Mouse (Mus musculus) thymus, postnatal 0 days (tissue): ENCODE measurements around the gene Cox17. TPM values are rescaled to one million over a fixed set of nuclear protein-coding genes. Genes with fewer than 3 reads are reported as not detected.
A peak's percentile ranks its signal among the peaks of the same experiment; 100 is the strongest.

ENCODE experiments used
- DNase-seq: peaks from one replicate; pipeline ENCODE4 v3.0.0-alpha.2; 2015; ENCODE audit warnings: low spot score
- polyA plus RNA-seq: library from polyadenylated mRNA; unstranded; fragments of >200 nt; fragmentation: Nextera tagmentation; extraction: Ambion mirVana; gene quantifications from 2 replicates; pipeline ENCODE4 v1.2.1, GENCODE M21; 2015

The Cox17 gene
- polyA plus RNA-seq, 1 experiment from 2014 or later, result 322 TPM

DNA sequence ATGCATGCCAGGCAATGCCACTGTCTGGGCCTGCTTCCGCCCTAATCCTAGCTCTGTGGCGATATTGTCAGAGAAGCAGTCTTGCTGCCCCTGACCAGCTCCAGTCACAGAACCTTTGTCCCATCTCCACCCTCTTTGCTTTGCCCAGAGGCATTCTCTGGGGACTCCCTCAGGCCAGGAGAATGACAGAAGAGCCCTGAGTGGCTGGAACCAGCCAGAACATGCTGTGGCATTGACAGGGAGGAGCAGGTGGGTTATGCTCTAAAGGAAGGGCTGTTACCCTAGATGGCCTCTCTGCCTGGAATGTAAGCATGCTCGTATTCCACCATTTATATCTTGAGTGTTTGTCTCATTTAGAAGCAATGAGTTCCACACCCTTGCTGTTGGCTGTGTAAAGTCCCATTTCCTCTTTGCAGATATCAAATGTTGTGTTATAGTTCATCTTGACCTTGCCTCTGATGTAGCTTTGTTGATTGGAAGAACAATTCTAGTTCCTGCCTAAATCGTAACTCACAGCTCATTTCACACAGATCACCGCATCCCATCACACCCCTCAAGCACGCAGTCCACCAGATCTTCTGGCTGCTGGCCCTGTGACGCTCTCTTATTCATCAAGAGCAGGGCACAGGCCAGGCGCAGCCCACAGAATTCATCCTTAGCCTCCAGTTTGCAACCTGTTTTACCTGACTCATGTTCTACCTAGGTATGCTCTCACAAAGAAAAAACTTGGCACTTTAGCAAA is 24.0 kb downstream of the Cox17 start:
- DNase-seq, result no peak

DNA sequence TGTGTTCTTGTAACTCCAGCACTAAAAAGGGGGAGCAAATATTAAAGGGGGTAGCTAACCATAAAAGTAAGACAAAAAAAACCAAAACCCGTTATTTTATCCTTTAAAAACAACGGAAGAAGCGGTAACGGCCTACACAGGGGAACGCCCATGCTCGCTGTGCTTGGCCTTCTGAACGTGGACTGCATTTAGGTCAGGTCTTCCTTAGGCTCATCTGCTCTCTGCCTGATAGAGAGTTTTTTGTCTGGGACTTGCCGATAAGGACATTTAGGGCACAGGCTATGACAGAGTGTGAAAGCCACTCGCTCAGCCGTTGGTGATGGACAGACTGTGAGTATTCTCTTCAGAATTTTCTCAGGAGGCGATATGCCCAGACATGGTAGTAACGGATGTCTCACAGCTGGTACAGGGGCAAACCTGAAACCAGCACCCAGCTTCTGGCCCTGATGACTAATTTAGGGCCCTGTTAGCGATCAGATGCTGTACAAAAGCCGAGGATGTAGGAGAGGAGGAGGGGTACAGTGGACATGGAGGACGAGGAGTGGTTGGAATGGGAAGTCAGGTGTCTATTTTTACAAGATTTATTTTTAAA is 25.0 kb downstream of the Cox17 start:
- no peak for DNase-seq

DNA sequence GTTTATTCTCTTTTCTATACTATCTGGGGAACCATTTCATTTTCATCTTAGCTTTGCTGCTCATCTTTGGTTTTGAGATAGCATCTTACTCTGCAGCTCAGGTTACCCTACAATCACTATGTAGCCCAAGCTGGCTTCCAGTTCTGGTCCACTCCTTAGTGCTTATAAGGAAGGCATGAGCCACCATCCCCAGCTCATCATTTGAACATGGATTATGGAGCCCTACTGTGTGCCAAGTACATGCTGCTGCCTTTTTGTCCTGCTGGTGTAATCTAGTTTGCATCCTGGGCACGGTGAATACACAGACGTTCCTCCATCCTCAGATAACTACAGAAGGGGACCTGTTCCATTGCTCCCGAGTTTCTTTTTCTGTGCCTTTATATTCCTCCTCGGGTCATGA is 26.1 kb downstream of the Cox17 start:
- DNase-seq, result no peak

DNA sequence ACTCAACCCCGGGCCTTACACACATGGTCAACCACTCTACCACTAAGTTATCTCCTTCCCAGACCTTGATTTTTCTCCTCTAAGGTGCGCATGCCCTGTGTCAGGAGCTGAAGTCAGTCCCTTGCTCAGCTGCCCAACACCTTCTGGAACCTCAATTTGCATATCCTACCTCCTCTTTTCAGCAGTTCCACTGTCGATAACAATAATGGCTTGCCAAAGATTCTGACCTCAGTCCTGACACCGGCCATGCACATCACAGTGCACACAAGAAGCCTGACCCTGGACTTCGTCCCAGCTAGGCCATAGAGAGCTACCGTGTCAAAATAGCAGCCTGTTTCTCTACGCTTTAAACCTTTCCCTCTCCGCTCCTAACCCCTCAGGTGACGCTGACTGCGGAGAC is 26.6 kb downstream of the Cox17 start:
- DNase-seq, result no peak

DNA sequence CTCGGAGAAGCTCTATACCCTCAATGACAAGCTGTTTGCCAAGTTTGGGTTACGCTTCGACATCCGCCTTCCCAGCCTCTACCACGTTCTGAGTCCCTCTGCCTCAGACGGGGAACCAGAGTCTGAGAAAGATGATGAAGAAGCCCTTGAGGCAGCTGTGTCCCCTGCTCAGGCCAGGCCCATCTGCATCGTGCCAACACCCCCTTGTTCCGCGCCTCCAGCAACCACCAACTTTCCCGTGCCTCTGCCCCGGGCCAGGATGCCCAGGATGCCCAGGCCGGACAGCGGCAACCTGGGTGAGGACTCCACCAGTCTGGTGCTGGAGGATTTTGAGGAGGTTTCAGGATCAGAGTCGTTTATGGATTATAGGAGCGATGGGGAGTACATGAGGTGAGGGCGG is 27.1 kb downstream of the Cox17 start:
- DNase-seq, result no peak

DNA sequence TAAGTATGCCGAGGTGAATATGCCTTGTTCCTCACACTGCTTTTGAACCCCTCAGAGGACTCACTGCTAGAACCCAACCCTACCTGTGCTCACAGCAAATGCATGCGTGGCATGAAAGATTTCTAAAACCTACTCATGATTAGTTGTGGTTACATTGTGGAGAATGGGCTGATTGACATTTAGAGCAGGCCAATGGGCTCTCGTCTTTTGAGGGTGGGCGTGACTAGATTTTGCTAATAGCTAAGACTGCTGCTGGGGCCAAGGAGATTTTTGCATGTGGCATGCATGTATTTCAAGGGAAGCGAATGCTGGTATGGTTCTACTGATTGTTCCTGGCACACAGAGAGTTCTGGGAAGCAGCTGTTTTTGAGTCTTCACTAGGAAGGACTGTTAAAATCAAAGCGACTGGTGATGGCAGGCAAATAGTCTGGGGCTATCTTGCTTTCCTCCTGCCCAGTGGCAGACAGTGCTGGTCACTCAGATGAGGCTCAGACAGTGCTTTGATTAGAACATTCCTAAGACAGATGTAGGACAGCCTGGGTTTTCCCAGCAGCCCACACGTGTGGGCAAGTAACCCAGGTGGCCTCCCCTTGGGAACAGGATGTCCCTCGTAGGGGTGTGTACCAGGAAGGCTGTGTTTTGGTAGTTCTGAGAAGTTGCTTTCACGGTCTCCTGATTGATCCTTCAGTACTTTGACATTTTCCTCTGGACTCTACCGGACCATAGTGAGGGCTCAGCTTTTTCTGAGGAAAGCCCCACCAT is 27.8 kb downstream of the Cox17 start:
- DNase-seq, result no peak

DNA sequence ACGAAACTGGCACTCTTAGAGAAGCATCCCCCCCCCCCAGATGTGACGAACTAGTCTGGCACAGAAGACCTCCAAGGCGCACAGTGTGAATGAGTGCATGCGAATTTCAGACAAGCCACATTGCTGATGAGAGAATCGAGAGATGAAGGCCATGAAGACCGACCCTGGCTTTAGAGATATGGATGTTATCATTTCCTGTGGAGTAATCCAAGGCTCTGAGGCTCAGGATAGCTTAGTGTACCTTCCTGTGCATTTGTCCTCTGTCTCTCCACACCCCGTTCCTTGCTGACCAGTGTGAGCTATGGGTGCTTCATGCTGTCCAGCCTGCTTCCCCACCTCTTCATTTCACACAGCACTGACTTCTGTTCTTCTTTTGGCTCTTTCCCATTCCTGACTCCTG is 28.4 kb downstream of the Cox17 start:
- DNase-seq, result no peak

DNA sequence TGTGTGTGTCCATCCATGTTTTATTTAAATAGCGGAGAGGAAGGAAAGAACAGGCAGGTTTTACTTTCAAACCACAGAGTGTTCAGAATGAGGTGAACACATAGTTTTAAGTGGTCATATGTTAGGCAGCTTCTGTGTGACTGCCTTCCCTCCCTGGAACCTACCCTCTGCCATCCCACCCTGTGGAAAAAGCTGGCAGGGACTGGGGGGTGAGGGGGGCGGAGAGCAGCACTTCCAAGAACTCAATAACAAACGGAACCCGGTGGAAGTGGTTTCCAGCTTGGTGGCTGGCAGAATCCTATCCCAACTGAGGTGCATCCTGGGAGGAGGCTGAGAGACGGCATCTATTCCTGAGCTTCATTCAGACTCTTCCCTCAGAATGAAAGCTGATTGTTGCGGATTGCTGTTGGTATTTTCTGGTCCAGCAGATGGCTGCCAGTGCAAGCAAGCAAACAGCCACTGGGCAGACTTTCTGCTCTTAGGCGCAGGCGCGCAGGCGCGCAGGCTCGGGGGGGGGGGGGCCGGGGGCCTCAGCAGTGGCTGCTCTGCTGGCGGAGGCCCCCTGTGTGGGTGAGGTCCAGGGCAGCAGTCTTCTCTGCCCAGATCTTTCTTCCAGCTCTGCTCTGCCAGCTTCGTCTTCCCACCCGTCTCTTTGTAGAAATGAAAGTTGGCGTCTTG is 29.5 kb downstream of the Cox17 start:
- peak; percentile 62 for DNase-seq

DNA sequence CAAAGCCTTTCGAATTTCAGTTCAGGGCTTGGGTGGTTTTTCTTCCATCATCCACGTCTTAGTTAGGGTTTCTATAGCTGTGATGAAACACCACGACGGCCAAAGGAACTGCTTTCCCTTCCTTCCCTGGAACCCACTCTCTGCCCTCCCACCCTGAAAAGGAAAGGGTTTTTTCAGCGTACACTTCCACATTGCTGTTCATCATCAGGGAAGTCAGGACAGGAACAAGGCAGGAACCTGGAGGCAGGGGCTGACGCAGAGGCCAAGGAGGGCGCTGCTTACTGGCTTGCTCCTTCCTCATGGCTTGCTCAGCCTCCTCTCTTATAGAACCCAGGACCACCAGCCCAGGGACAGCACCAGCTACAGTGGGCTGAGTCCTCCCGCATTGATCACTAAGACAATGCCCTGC is 30.1 kb downstream of the Cox17 start:
- no peak for DNase-seq

DNA sequence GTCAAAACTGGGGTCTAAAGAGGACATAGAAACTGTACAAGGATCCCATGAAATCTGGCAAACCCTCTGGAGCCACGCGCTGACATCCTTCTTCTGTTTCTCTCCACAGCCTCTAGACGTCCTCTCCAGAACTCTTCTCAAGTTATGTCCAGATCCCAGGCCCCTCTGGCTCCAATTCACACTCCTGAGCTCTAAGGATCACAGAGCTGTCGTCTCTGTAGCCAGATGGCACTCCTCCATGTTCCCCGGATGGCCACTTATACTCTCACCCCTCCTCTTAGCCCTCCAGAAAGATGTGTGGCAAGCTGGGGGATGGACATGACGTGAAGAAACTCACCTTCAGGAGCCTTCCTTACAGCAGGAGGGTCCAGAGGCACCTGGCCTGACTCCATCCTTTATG is 30.8 kb downstream of the Cox17 start:
- DNase-seq, result no peak

DNA sequence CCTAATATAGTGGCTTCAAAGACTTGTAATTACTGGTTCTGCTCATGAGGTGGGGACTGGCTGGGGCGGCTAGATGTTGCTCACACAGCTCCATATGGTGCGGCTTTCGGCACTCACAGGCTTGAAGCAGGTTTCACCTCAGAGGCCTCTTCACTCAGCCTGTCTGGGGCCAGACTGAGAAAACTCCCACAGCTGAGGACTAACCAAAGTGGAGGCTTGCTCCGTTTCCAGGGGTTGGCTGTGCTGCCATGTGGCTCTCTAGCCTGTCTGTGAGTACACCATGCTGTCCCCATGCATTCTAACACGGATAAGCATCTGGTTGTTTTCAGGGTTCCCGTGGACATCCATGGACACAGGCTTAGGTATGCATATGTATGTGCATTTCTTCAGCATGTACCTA is 31.8 kb downstream of the Cox17 start:
- no peak for DNase-seq

DNA sequence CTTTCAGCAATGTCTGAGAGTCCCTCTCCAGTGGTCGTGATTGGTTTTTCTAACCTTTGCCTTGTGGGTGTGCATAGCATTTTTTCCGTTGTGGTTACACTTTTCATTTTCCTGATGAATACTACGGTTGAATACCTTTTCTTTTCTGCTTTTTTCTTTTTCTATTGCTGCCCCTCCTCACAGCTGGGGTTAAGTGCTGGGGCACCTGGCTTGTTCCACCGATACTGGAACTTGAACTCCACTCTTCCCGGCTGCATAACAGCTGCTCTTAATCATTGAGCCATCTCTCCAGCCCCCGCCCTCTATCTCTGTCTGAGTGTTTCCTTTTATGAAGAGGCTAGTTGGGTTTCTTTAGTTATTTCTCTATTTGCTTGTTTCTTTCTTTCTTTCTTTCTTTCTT is 32.3 kb downstream of the Cox17 start:
- DNase-seq, result no peak

DNA sequence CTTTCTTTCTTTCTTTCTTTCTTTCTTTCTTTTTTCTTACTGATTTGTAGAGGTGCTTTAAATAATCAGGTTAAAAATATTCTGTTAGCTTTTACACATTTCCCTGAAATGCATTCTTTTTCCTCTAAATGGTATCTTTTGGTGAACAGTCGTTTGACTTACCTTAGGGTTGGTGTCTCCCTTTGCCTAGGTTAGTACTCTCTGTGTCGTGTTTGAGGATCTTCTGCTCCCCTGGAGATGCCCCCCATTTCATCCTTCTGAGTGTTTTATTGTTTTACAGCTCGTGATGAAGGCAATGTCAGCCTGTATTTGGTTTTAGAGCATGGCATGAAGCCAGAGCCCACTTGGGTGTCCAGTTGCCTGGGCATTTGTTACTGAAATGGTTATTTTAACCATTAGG is 32.7 kb downstream of the Cox17 start:
- DNase-seq, result no peak

DNA sequence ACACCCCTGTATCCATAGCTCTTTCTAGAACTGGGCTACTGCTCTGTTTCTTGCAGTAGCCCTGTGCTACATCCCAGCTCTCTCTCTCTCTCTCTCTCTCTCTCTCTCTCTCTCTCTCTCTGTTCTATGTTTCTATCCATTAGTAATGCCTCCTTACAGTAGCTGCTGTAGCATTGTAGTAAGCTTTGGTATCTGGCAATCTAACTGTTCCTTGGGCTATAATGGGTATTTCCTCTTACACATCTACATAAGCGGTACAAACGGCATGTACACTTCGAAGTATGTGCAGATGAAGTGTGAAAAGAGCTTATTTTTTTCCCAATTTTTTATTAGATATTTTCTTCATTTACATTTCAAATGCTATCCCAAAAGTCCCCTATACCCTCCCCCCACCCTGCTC is 33.1 kb downstream of the Cox17 start:
- DNase-seq, result no peak

DNA sequence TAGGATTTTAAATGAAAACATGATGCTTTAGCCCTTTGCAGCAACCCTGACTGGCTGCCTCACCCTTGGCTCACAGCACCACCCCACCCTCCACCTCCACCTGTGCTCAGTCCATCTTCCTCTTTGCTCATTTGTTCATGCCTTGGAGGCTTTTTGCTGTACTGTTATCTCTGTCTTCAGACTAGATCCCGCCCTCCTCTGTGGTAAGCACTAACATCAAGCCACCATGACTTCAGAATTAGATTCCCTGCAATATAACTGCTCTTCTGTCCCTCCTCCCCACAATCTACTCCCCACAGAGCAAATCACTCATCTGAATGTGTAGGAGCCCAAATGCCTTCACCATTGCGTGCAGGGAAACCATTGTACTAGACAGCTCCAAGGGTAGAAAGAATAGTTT is 36.9 kb downstream of the Cox17 start:
- DNase-seq, result no peak

DNA sequence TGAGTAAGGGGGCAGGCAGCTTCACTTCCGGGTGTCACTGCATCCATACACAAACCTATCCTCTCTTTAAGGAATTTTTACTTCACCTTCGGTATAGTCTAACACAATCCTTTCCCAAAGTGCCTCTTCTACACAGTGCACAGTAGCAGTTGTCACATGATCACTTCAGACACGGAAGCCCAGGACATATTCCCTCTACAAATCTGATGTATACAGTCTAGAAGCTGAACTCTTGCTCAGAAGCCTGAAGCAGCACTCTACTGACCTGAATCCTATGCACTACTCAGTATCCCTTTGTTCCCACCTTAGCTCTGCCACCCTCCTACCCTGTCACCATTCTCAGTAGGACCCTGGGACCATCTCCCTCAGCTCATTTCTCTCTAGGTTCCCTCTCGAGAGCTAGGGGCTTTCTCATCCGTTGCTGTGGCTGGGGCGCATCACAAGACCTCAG is 38.4 kb downstream of the Cox17 start:
- no peak for DNase-seq

DNA sequence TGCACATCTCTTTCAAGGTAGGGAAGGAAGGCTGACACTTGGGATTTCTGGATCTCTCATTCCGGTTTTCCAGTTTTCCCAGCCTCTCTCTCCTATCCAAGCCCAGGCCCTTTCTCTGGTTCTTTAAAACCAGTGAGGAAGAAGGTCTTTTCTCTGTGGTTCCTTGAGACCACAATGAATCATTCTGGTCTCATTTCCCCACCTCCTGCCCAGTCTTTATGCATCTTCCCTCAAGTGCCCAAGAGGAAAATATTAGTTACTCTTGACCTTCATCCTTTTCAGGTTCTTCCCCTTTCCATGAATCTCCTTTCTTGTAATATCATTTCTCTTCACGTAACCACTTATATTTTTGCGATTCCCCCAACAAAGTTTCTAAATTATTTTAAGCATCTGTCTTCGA is 38.9 kb downstream of the Cox17 start:
- DNase-seq, result no peak

DNA sequence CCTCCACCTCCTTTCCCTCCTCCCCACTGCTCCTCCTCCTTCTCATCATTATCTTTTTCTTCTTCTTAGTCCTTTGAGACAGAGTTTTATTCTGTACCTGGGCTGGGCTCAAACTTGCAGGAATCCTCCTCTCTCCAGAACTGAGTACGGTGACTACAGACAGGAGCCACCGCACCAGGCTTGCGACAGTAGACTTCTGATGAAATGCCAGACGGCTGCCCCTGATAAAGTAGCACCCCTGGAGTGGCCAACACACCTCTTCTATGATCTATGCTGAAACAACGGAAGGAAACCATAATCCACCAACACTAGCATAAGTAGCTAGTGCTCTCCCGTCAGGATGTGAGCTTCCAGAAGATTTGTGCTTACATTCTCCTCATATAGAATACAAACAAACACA is 40.6 kb downstream of the Cox17 start:
- DNase-seq, result no peak

DNA sequence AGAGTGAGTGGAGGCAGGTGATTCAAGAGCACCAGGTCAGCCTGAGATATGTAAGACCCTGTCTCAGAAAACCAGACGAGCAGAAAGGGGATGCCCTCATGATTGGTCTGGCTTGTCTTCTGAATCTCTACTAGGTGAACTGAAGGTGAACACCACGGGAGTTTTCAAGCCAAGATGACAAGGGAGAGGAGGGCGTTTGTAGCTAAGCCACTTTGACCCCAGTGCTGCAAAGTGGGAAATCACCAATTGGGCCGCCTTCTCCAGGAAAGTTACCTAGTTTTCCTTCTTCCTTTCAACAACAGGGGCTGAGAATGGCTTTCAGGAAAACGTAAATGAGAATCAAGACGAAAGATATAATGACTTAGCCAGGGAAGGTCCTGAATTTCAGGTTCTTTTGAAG is 42.0 kb downstream of the Cox17 start:
- DNase-seq, result no peak

DNA sequence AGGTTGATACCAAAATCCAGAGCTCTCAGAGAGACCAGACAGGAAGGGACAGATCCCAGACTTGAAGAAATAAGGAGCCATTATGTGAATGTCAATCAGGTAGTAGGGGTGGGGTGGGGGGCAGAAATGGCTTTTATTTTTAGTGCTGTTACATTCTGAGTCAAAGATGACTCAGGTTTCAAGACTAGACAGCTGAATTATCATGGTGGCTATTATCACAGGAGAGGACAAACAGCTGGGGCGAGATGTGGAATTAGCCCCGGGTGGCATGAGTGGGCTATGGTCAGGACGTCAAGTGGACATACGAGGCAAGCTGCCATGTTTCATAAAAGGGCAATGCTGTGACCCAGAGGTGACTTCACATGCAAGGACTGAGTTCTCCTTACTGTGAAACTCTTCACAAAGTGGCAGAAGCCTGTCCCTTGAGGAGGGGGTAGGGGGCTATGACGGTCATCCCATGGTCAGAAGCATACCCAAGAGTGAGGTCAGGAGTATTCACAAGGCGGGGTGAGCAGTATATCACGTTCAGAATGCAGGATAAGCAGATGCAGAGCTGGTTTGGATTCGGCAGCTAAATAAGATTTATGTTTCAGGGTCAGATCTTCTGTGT is 42.6 kb downstream of the Cox17 start:
- no peak for DNase-seq

DNA sequence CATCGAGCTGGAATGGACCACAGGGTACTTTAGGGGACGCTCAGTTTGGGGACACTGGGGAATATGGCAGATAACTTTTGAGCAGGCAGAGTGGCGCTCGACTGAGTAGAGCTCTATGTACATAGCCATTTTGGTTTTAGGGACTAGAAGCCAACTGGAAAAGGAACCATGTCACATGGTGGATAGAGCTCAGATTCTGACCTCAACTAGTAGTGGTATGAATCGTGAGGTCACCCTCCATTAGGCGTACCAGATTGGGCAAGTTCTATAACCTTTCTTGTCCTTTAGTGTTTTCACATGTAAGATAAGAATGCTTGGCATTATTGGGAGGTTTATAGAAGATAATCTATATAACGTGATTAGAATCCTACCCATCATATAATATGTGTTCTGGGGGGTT is 43.5 kb downstream of the Cox17 start:
- no peak for DNase-seq
